In genomic region chr12:3887515-3888325, GRCm38 (mm10) we compare ENCODE assay signal across 8 mouse cellular contexts.
DNase-seq lines count a peak whose midpoint lies in the region; ATAC-seq and TF ChIP-seq lines count a peak whose summit lies in the region.

No protein-coding gene starts in this region.

- ATAC-seq in heart, embryonic 16.5 days (replicated peaks; ENCODE audit: extremely low read depth, insufficient read depth, low FRiP score): peak; percentile 72
- peak; percentile 17 for ATAC-seq in liver, embryonic 16.5 days (ENCODE audit: low read depth)
- no peak for ATAC-seq in megakaryocyte-erythroid progenitor cell, adult 5-6 weeks (replicated peaks; ENCODE audit: low FRiP score, low TSS enrichment, poor library complexity, severe bottlenecking)

- 8% methylated on average over 4 of the region's 4 CpGs for WGBS in heart, embryonic 16.5 days
- WGBS in liver, embryonic 16.5 days (ENCODE audit: insufficient replicate concordance): 14% methylated on average over 4 of the region's 4 CpGs

- no peak for TF ChIP-seq POLR2A in bone marrow macrophage, adult 2 months (IDR thresholded peaks at IDR 0.05; ENCODE audit: borderline replicate concordance, low read depth, low read length)

- H3K9ac ChIP-seq in heart, embryonic 16.5 days (ENCODE audit: low read length): peak overlapping the region; percentile 3; the same call in 1 of the 2 replicates
- H3K9ac ChIP-seq in liver, embryonic 16.5 days (ENCODE audit: low read depth, low read length): no peak overlapping the region

- H3K9me3 ChIP-seq in heart, embryonic 16.5 days (replicated peaks; ENCODE audit: control insufficient read depth, low read length): no peaks in the 10 kb centered on the region
- H3K9me3 ChIP-seq in liver, embryonic 16.5 days (replicated peaks; ENCODE audit: control insufficient read depth, low read length): no peaks in the 10 kb centered on the region

- peak overlapping the region; percentile 51 for H3K4me2 ChIP-seq in heart, embryonic 16.5 days (ENCODE audit: low read depth, low read length)
- H3K4me2 ChIP-seq in liver, embryonic 16.5 days (ENCODE audit: low read depth, low read length): no peak overlapping the region

- no peaks in the 10 kb centered on the region for H3K27me3 ChIP-seq in heart, embryonic 16.5 days (ENCODE audit: control insufficient read depth, insufficient read depth, low read length)
- H3K27me3 ChIP-seq in liver, embryonic 16.5 days (ENCODE audit: control insufficient read depth, insufficient read depth, low read depth, low read length): no peaks in the 10 kb centered on the region

- TF ChIP-seq CTCF in bone marrow macrophage, adult 2 months (IDR thresholded peaks at IDR 0.05; ENCODE audit: low read depth, low read length): no peak

- peak overlapping the region; percentile 42 for H3K27ac ChIP-seq in bone marrow macrophage, adult 2 months (ENCODE audit: insufficient read depth, low read depth, low read length)
- H3K27ac ChIP-seq in heart, embryonic 16.5 days (ENCODE audit: low read length): peak overlapping the region; percentile 90
- H3K27ac ChIP-seq in liver, embryonic 16.5 days (ENCODE audit: low read length): peak overlapping the region; percentile 19; the same call in 1 of the 2 replicates

- H3K4me3 ChIP-seq in bone marrow macrophage, adult 2 months (ENCODE audit: insufficient read depth, low read length): no peak overlapping the region
- H3K4me3 ChIP-seq in heart, embryonic 16.5 days (ENCODE audit: low read length): peak overlapping the region; percentile 8; the same call in 1 of the 2 replicates
- H3K4me3 ChIP-seq in liver, embryonic 16.5 days (ENCODE audit: low read depth, low read length): no peak overlapping the region

- DNase-seq in embryo, embryonic 11 days: peak; percentile 69
- peak; percentile 62 for DNase-seq in layer of hippocampus, adult 11-12 months (ENCODE audit: low spot score)
- peak; percentile 66 for DNase-seq in right cerebral cortex, postnatal 25 days
- DNase-seq in urinary bladder, postnatal 14 days (ENCODE audit: low spot score): no peak

- H3K36me3 ChIP-seq in heart, embryonic 16.5 days (ENCODE audit: control insufficient read depth, insufficient read depth): peaks cover 5% of the 10 kb centered on the region; the same call in 1 of the 2 replicates
- H3K36me3 ChIP-seq in liver, embryonic 16.5 days (ENCODE audit: control insufficient read depth, insufficient read depth): no peaks in the 10 kb centered on the region

- H3K4me1 ChIP-seq in bone marrow macrophage, adult 2 months (ENCODE audit: control insufficient read depth, insufficient read depth, low read length): peaks cover 50% of the 10 kb centered on the region
- H3K4me1 ChIP-seq in heart, embryonic 16.5 days (ENCODE audit: control insufficient read depth, insufficient read depth, low read length): peaks cover 76% of the 10 kb centered on the region
- peaks cover 38% of the 10 kb centered on the region for H3K4me1 ChIP-seq in liver, embryonic 16.5 days (ENCODE audit: control insufficient read depth, low read depth, low read length)

Comparison
In these comparisons a context has a peak if more than half of its experiments do, and no peak if none do; other contexts are left out.
1. H3K27ac ChIP-seq: peak in every context shown above with its lines; median percentile 90 in heart, embryonic 16.5 days; 42 in bone marrow macrophage, adult 2 months; 19 in liver, embryonic 16.5 days.